Mouse (Mus musculus) neural tube, embryonic 14.5 days (tissue): ENCODE measurements around the gene Pbld2. TPM values are rescaled to one million over a fixed set of nuclear protein-coding genes. Genes with fewer than 3 reads are reported as not detected.

Experiments used
- ATAC-seq: fragments of 200-750 bp; cut with Nextera tagmentation; 2 replicates; pipeline ENCODE4 v1.8.0; 2017; ENCODE audit warnings: low read depth, mild to moderate bottlenecking, moderate TSS enrichment, moderate library complexity
- H3K27ac ChIP-seq: fragments of 300-500 bp; sonication (generic); 2 replicates; pipeline ENCODE4 v1.5.1; 2014; ENCODE audit warnings: low read depth, mild to moderate bottlenecking, control low read depth, low read length, moderate library complexity, mixed read lengths
- H3K27me3 ChIP-seq: fragments of 300-500 bp; sonication (generic); 2 replicates; pipeline ENCODE4 v1.6.1; 2014; ENCODE audit warnings: low read length; ENCODE audit not compliant: control insufficient read depth, insufficient read depth
- H3K36me3 ChIP-seq: fragments of 300-500 bp; sonication (generic); 2 replicates; pipeline ENCODE4 v1.6.1; 2014; ENCODE audit warnings: low read length, mixed read lengths; ENCODE audit not compliant: control insufficient read depth, insufficient read depth
- H3K4me1 ChIP-seq: fragments of 300-500 bp; sonication (generic); 2 replicates; pipeline ENCODE4 v1.6.1; 2014; ENCODE audit warnings: low read length; ENCODE audit not compliant: control insufficient read depth, insufficient read depth
- H3K4me2 ChIP-seq: fragments of 300-500 bp; sonication (generic); 2 replicates; pipeline ENCODE4 v1.6.1; 2014; ENCODE audit warnings: mild to moderate bottlenecking, low read depth, low read length, control low read depth
- H3K4me3 ChIP-seq: fragments of 300-500 bp; sonication (generic); 2 replicates; pipeline ENCODE4 v1.5.1; 2014; ENCODE audit warnings: low read depth, low read length, control low read depth, mixed read lengths
- H3K9ac ChIP-seq: fragments of 300-500 bp; sonication (generic); replicated peaks from 2 replicates; pipeline ENCODE4 v1.6.1; 2014; ENCODE audit warnings: low read depth, mild to moderate bottlenecking, control low read depth, low read length, mixed read lengths
- H3K9me3 ChIP-seq: fragments of 300-500 bp; sonication (generic); 2 replicates; pipeline ENCODE4 v1.6.1; 2016; ENCODE audit warnings: low read length; ENCODE audit not compliant: control insufficient read depth
- WGBS: fragments of 180-500 bp; shearing (Covaris S2); extraction: QIAGEN DNeasy Blood & Tissue Kit; methylation state at CpG from one replicate; pipeline ENCODE4 v1.1.7; 2014; 5-methylcytosine and 5-hydroxymethylcytosine counted together
- polyA plus RNA-seq: library from polyadenylated mRNA; unstranded; fragments of >200 nt; fragmentation: Nextera tagmentation; extraction: Ambion mirVana; gene quantifications from 2 replicates; pipeline ENCODE4 v1.2.1, GENCODE M21; 2014

Gene Pbld2
- polyA plus RNA-seq, 1 experiment from 2014 or later, result 0.70 TPM

GRCm38 (mm10) chr10:63021702-63022101 is 2.4 kb upstream of the Pbld2 start:
- Histone ChIP-seq H3K4me3 (peak overlapping the region; percentile 95), H3K9ac (peak overlapping the region; percentile 100; the same call in 1 of the 2 replicates), H3K36me3 (peaks cover 1% of the 10 kb centered on the region; the same call in 1 of the 2 replicates), H3K27me3 (no peaks in the 10 kb centered on the region), H3K4me1 (peaks cover 39% of the 10 kb centered on the region), H3K9me3 (no peaks in the 10 kb centered on the region), H3K27ac (no peak overlapping the region), H3K4me2 (peak overlapping the region; percentile 74)
- WGBS, result 49% methylated on average over 4 of the region's 4 CpGs
- no peak for ATAC-seq

GRCm38 (mm10) chr10:63022541-63023120 is 1.5 kb upstream of the Pbld2 start:
- Histone ChIP-seq H3K27me3 (no peaks in the 10 kb centered on the region), H3K4me1 (peaks cover 46% of the 10 kb centered on the region), H3K27ac (peak overlapping the region; percentile 100), H3K36me3 (no peaks in the 10 kb centered on the region), H3K9me3 (no peaks in the 10 kb centered on the region), H3K4me2 (peak overlapping the region; percentile 74), H3K9ac (peak overlapping the region; percentile 100), H3K4me3 (peak overlapping the region; percentile 95)
- under 1% methylated on average over 27 of the region's 27 CpGs for WGBS
- no peak for ATAC-seq

- peak overlapping the region; percentile 100 for H3K27ac ChIP-seq
- H3K27me3 ChIP-seq, result no peaks in the 10 kb centered on the region
- no peaks in the 10 kb centered on the region for H3K36me3 ChIP-seq
- H3K9me3 ChIP-seq, result no peaks in the 10 kb centered on the region
- H3K4me1 ChIP-seq, result peaks cover 46% of the 10 kb centered on the region
- peak overlapping the region; percentile 74 for H3K4me2 ChIP-seq
- peak; percentile 39 for ATAC-seq
- peak overlapping the region; percentile 95 for H3K4me3 ChIP-seq
- WGBS, result under 1% methylated on average over 63 of the region's 68 CpGs
- H3K9ac ChIP-seq, result peak overlapping the region; percentile 100
Observed at GRCm38 (mm10) chr10:63023121-63023748, 880 bp upstream of the Pbld2 start.

GRCm38 (mm10) chr10:63024580-63024910 is 430 bp downstream of the Pbld2 start:
- H3K4me3 ChIP-seq, result peak overlapping the region; percentile 95
- peaks cover 37% of the 10 kb centered on the region for H3K4me1 ChIP-seq
- H3K9me3 ChIP-seq, result no peaks in the 10 kb centered on the region
- peak overlapping the region; percentile 83 for H3K9ac ChIP-seq
- peak; percentile 25 for ATAC-seq
- H3K36me3 ChIP-seq, result no peaks in the 10 kb centered on the region
- H3K27me3 ChIP-seq, result no peaks in the 10 kb centered on the region
- under 1% methylated on average over 8 of the region's 8 CpGs for WGBS
- H3K4me2 ChIP-seq, result peak overlapping the region; percentile 74
- peak overlapping the region; percentile 100 for H3K27ac ChIP-seq

GRCm38 (mm10) chr10:63025016-63025415 is 901 bp downstream of the Pbld2 start:
- WGBS, result 21% methylated on average over 2 of the region's 2 CpGs
- H3K4me1 ChIP-seq, result peaks cover 37% of the 10 kb centered on the region

GRCm38 (mm10) chr10:63025491-63026011 is 1.4 kb downstream of the Pbld2 start:
- H3K4me2 ChIP-seq, result peak overlapping the region; percentile 74
- peak overlapping the region; percentile 95 for H3K4me3 ChIP-seq
- peaks cover 33% of the 10 kb centered on the region for H3K4me1 ChIP-seq
- ATAC-seq, result no peak
- peak overlapping the region; percentile 100 for H3K27ac ChIP-seq
- H3K9me3 ChIP-seq, result no peaks in the 10 kb centered on the region
- peak overlapping the region; percentile 83; the same call in 1 of the 2 replicates for H3K9ac ChIP-seq
- H3K36me3 ChIP-seq, result no peaks in the 10 kb centered on the region
- 14% methylated on average over 6 of the region's 6 CpGs for WGBS
- no peaks in the 10 kb centered on the region for H3K27me3 ChIP-seq

More at GRCm38 (mm10) chr10:63025016-63025415, 901 bp downstream of the Pbld2 start:
- peak overlapping the region; percentile 83 for H3K9ac ChIP-seq
- peak overlapping the region; percentile 100 for H3K27ac ChIP-seq
- H3K4me2 ChIP-seq, result peak overlapping the region; percentile 74
- H3K36me3 ChIP-seq, result no peaks in the 10 kb centered on the region
- peak overlapping the region; percentile 95 for H3K4me3 ChIP-seq
- H3K27me3 ChIP-seq, result no peaks in the 10 kb centered on the region
- no peak for ATAC-seq
- H3K9me3 ChIP-seq, result no peaks in the 10 kb centered on the region

GRCm38 (mm10) chr10:63026156-63026794 is 2.2 kb downstream of the Pbld2 start:
- 7% methylated on average over 8 of the region's 8 CpGs for WGBS
- no peaks in the 10 kb centered on the region for H3K36me3 ChIP-seq
- peak overlapping the region; percentile 100 for H3K27ac ChIP-seq
- H3K9ac ChIP-seq, result no peak overlapping the region
- H3K4me1 ChIP-seq, result peaks cover 26% of the 10 kb centered on the region
- peak overlapping the region; percentile 2; the same call in 1 of the 2 replicates for H3K4me3 ChIP-seq
- no peaks in the 10 kb centered on the region for H3K9me3 ChIP-seq
- no peak for ATAC-seq
- H3K4me2 ChIP-seq, result peak overlapping the region; percentile 74
- no peaks in the 10 kb centered on the region for H3K27me3 ChIP-seq

GRCm38 (mm10) chr10:63026795-63027160 is 2.7 kb downstream of the Pbld2 start:
- H3K4me1 ChIP-seq, result peaks cover 21% of the 10 kb centered on the region; the same call in 1 of the 2 replicates
- WGBS, result 34% methylated on average over 6 of the region's 6 CpGs
- no peaks in the 10 kb centered on the region for H3K27me3 ChIP-seq
- no peak overlapping the region for H3K9ac ChIP-seq
- ATAC-seq, result no peak
- peak overlapping the region; percentile 74; the same call in 1 of the 2 replicates for H3K4me2 ChIP-seq
- peak overlapping the region; percentile 100 for H3K27ac ChIP-seq
- no peak overlapping the region for H3K4me3 ChIP-seq
- no peaks in the 10 kb centered on the region for H3K36me3 ChIP-seq
- no peaks in the 10 kb centered on the region for H3K9me3 ChIP-seq
